Mouse (Mus musculus) intestine, embryonic 15.5 days (tissue): ENCODE measurements around the gene Tirap. TPM values are rescaled to one million over a fixed set of nuclear protein-coding genes. Genes with fewer than 3 reads are reported as not detected.
A peak's percentile ranks its signal among the peaks of the same experiment; 100 is the strongest.

Source experiments
- ATAC-seq: fragments of 200-750 bp; cut with Nextera tagmentation; 2 replicates; pipeline ENCODE4 v1.8.0; 2017; ENCODE audit warnings: moderate TSS enrichment, moderate library complexity
- H3K27ac ChIP-seq: fragments of 300-500 bp; sonication (generic); 2 replicates; pipeline ENCODE4 v1.5.1; 2015; ENCODE audit warnings: mild to moderate bottlenecking, inconsistent platforms
- H3K27me3 ChIP-seq: fragments of 300-500 bp; sonication (generic); replicated peaks from 2 replicates; pipeline ENCODE4 v1.6.1; 2015; ENCODE audit warnings: inconsistent platforms
- H3K36me3 ChIP-seq: fragments of 300-500 bp; sonication (generic); 2 replicates; pipeline ENCODE4 v1.6.1; 2015; ENCODE audit warnings: inconsistent platforms
- H3K4me1 ChIP-seq: fragments of 300-500 bp; sonication (generic); replicated peaks from 2 replicates; pipeline ENCODE4 v1.6.1; 2015; ENCODE audit warnings: inconsistent platforms
- H3K4me2 ChIP-seq: fragments of 300-500 bp; sonication (generic); replicated peaks from 2 replicates; pipeline ENCODE4 v1.6.1; 2015; ENCODE audit warnings: mild to moderate bottlenecking, inconsistent platforms
- H3K4me3 ChIP-seq: fragments of 300-500 bp; sonication (generic); replicated peaks from 2 replicates; pipeline ENCODE4 v1.5.1; 2015; ENCODE audit warnings: inconsistent platforms
- H3K9ac ChIP-seq: fragments of 300-500 bp; sonication (generic); 2 replicates; pipeline ENCODE4 v1.6.1; 2015; ENCODE audit warnings: inconsistent platforms
- H3K9me3 ChIP-seq: fragments of 300-500 bp; sonication (generic); 2 replicates; pipeline ENCODE4 v1.6.1; 2016; ENCODE audit warnings: inconsistent platforms
- WGBS: fragments of 180-500 bp; shearing (Covaris S2); methylation state at CpG from one replicate; pipeline ENCODE4 v1.1.7; 2015; 5-methylcytosine and 5-hydroxymethylcytosine counted together
- polyA plus RNA-seq: library from polyadenylated mRNA; unstranded; fragments of >200 nt; fragmentation: Nextera tagmentation; extraction: Ambion mirVana; gene quantifications from 2 replicates; pipeline ENCODE4 v1.2.1, GENCODE M21; 2015

Gene Tirap
- polyA plus RNA-seq, 1 experiment from 2014 or later: 13.2 TPM

- H3K4me1 ChIP-seq: peaks cover 12% of the 10 kb centered on the region
- H3K4me2 ChIP-seq: peak within 1 kb of the TSS; percentile 75
- peak; percentile 100 for ATAC-seq
- peak within 1 kb of the TSS; percentile 77 for H3K9ac ChIP-seq
- H3K9me3 ChIP-seq: no peaks in the 10 kb centered on the region
- WGBS: 1% methylated on average over 65 of the region's 72 CpGs
- no peaks in the 10 kb centered on the region for H3K27me3 ChIP-seq
- H3K4me3 ChIP-seq: peak within 1 kb of the TSS; percentile 69
- H3K27ac ChIP-seq: peak within 1 kb of the TSS; percentile 87
- peaks cover 41% of the 10 kb centered on the region for H3K36me3 ChIP-seq
Observed at GRCm38 (mm10) chr9:35210542-35211474, 10.7 kb upstream of the Tirap start, which contains the start of gene Foxred1. Gene Foxred1, minus strand, starts transcription at chr9:35211055.

- no peak overlapping the region for H3K27ac ChIP-seq
- H3K9me3 ChIP-seq: no peaks in the 10 kb centered on the region
- no peaks in the 10 kb centered on the region for H3K27me3 ChIP-seq
- WGBS: 92% methylated on average over 2 of the region's 2 CpGs
- no peak overlapping the region for H3K4me3 ChIP-seq
- ATAC-seq: no peak
- peaks cover 9% of the 10 kb centered on the region; the same call in 1 of the 2 replicates for H3K4me1 ChIP-seq
- no peak overlapping the region for H3K4me2 ChIP-seq
- no peak overlapping the region for H3K9ac ChIP-seq
- peaks cover 23% of the 10 kb centered on the region for H3K36me3 ChIP-seq
Observed at GRCm38 (mm10) chr9:35204421-35204820, 4.3 kb upstream of the Tirap start.

- Histone ChIP-seq H3K36me3 (peaks cover 23% of the 10 kb centered on the region), H3K4me1 (peaks cover 13% of the 10 kb centered on the region; the same call in 1 of the 2 replicates), H3K9ac (no peak overlapping the region), H3K9me3 (no peaks in the 10 kb centered on the region), H3K4me3 (no peak overlapping the region), H3K27ac (no peak overlapping the region), H3K27me3 (no peaks in the 10 kb centered on the region), H3K4me2 (no peak overlapping the region)
- ATAC-seq: no peak
- 52% methylated on average over 3 of the region's 3 CpGs for WGBS
Observed at GRCm38 (mm10) chr9:35203536-35203935, 3.4 kb upstream of the Tirap start.

GRCm38 (mm10) chr9:35200529-35201060 lies 504 bp upstream of the Tirap start:
- 45% methylated on average over 9 of the region's 9 CpGs for WGBS
- Histone ChIP-seq H3K4me3 (peak overlapping the region; percentile 73), H3K4me1 (peaks cover 13% of the 10 kb centered on the region; the same call in 1 of the 2 replicates), H3K36me3 (peaks cover 4% of the 10 kb centered on the region), H3K9me3 (no peaks in the 10 kb centered on the region), H3K27me3 (no peaks in the 10 kb centered on the region), H3K9ac (peak overlapping the region; percentile 85; the same call in 1 of the 2 replicates), H3K27ac (no peak overlapping the region), H3K4me2 (peak overlapping the region; percentile 83)
- ATAC-seq: no peak

GRCm38 (mm10) chr9:35198945-35199771 lies 933 bp downstream of the Tirap start:
- Histone ChIP-seq H3K27me3 (no peaks in the 10 kb centered on the region), H3K9ac (peak overlapping the region; percentile 85), H3K4me3 (peak overlapping the region; percentile 73), H3K4me2 (peak overlapping the region; percentile 83), H3K9me3 (no peaks in the 10 kb centered on the region), H3K36me3 (no peaks in the 10 kb centered on the region), H3K27ac (peak overlapping the region; percentile 56), H3K4me1 (peaks cover 13% of the 10 kb centered on the region; the same call in 1 of the 2 replicates)
- peak; percentile 75 for ATAC-seq
- 22% methylated on average over 18 of the region's 18 CpGs for WGBS

- no peak overlapping the region for H3K27ac ChIP-seq
- no peaks in the 10 kb centered on the region for H3K36me3 ChIP-seq
- H3K4me1 ChIP-seq: peaks cover 13% of the 10 kb centered on the region; the same call in 1 of the 2 replicates
- H3K27me3 ChIP-seq: no peaks in the 10 kb centered on the region
- no peak for ATAC-seq
- WGBS: 82% methylated on average over 10 of the region's 10 CpGs
- no peaks in the 10 kb centered on the region for H3K9me3 ChIP-seq
- no peak overlapping the region for H3K4me3 ChIP-seq
- no peak overlapping the region for H3K9ac ChIP-seq
- peak overlapping the region; percentile 83; the same call in 1 of the 2 replicates for H3K4me2 ChIP-seq
Observed at GRCm38 (mm10) chr9:35198351-35198750, 1.7 kb downstream of the Tirap start.

- H3K27me3 ChIP-seq: no peaks in the 10 kb centered on the region
- H3K4me2 ChIP-seq: no peak overlapping the region
- H3K4me1 ChIP-seq: peaks cover 13% of the 10 kb centered on the region; the same call in 1 of the 2 replicates
- H3K9ac ChIP-seq: no peak overlapping the region
- 84% methylated on average over 3 of the region's 3 CpGs for WGBS
- H3K36me3 ChIP-seq: no peaks in the 10 kb centered on the region
- H3K4me3 ChIP-seq: no peak overlapping the region
- ATAC-seq: no peak
- H3K9me3 ChIP-seq: no peaks in the 10 kb centered on the region
- H3K27ac ChIP-seq: no peak overlapping the region
Observed at GRCm38 (mm10) chr9:35197625-35198024, 2.5 kb downstream of the Tirap start.

GRCm38 (mm10) chr9:35194048-35194447 lies 6.0 kb downstream of the Tirap start:
- no peaks in the 10 kb centered on the region for H3K27me3 ChIP-seq
- WGBS: 95% methylated on average over 3 of the region's 3 CpGs
- ATAC-seq: no peak

GRCm38 (mm10) chr9:35192983-35193542 lies 7.0 kb downstream of the Tirap start:
- no peak overlapping the region for H3K4me3 ChIP-seq
- no peak overlapping the region for H3K9ac ChIP-seq
- ATAC-seq: no peak
- no peaks in the 10 kb centered on the region for H3K36me3 ChIP-seq
- H3K4me1 ChIP-seq: no peaks in the 10 kb centered on the region
- H3K27me3 ChIP-seq: no peaks in the 10 kb centered on the region
- WGBS: 84% methylated on average over 11 of the region's 11 CpGs
- H3K27ac ChIP-seq: no peak overlapping the region
- H3K4me2 ChIP-seq: no peak overlapping the region
- no peaks in the 10 kb centered on the region for H3K9me3 ChIP-seq

More at GRCm38 (mm10) chr9:35194048-35194447, 6.0 kb downstream of the Tirap start:
- Histone ChIP-seq H3K9me3 (no peaks in the 10 kb centered on the region), H3K4me3 (no peak overlapping the region), H3K4me1 (peaks cover 4% of the 10 kb centered on the region; the same call in 1 of the 2 replicates), H3K36me3 (no peaks in the 10 kb centered on the region), H3K4me2 (no peak overlapping the region), H3K27ac (no peak overlapping the region), H3K9ac (no peak overlapping the region)

GRCm38 (mm10) chr9:35188700-35189099 lies 11.4 kb downstream of the Tirap start:
- Histone ChIP-seq H3K27me3 (no peaks in the 10 kb centered on the region), H3K4me3 (no peak overlapping the region), H3K4me1 (no peaks in the 10 kb centered on the region), H3K9me3 (no peaks in the 10 kb centered on the region), H3K9ac (no peak overlapping the region), H3K36me3 (no peaks in the 10 kb centered on the region), H3K27ac (no peak overlapping the region), H3K4me2 (no peak overlapping the region)
- ATAC-seq: 0 out of 2 replicates have a peak, but pooled peaks have one; percentile 12
- 83% methylated on average over 22 of the region's 22 CpGs for whole genome bisulfite sequencing

GRCm38 (mm10) chr9:35187351-35187903 lies 12.7 kb downstream of the Tirap start:
- 87% methylated on average over 10 of the region's 10 CpGs for WGBS
- Histone ChIP-seq H3K4me2 (no peak overlapping the region), H3K4me1 (no peaks in the 10 kb centered on the region), H3K36me3 (no peaks in the 10 kb centered on the region), H3K27ac (no peak overlapping the region), H3K9me3 (no peaks in the 10 kb centered on the region), H3K27me3 (no peaks in the 10 kb centered on the region), H3K4me3 (no peak overlapping the region), H3K9ac (no peak overlapping the region)
- ATAC-seq: no peak
